Mouse (Mus musculus) forebrain, embryonic 12.5 days (tissue): ENCODE measurements around the gene Mrpl39. TPM values are rescaled to one million over a fixed set of nuclear protein-coding genes. Genes with fewer than 3 reads are reported as not detected.

Experiments used
- ATAC-seq: fragments of 200-750 bp; cut with Nextera tagmentation; 2 replicates; pipeline ENCODE4 v1.8.0; 2017; ENCODE audit warnings: moderate TSS enrichment; ENCODE audit not compliant: low FRiP score
- H3K27ac ChIP-seq: fragments of 300-500 bp; sonication (generic); 2 replicates; pipeline ENCODE4 v1.5.1; 2016; ENCODE audit warnings: mild to moderate bottlenecking
- H3K27me3 ChIP-seq: fragments of 300-500 bp; sonication (generic); 2 replicates; pipeline ENCODE4 v1.6.1; 2016; ENCODE audit warnings: mild to moderate bottlenecking
- H3K36me3 ChIP-seq: fragments of 300-500 bp; sonication (generic); replicated peaks from 2 replicates; pipeline ENCODE4 v1.6.1; 2016; ENCODE audit warnings: mild to moderate bottlenecking
- H3K4me1 ChIP-seq: fragments of 300-500 bp; sonication (generic); 2 replicates; pipeline ENCODE4 v1.6.1; 2016
- H3K4me2 ChIP-seq: fragments of 300-500 bp; sonication (generic); 2 replicates; pipeline ENCODE4 v1.6.1; 2016; ENCODE audit warnings: mild to moderate bottlenecking, moderate library complexity
- H3K4me3 ChIP-seq: fragments of 300-500 bp; sonication (generic); replicated peaks from 2 replicates; pipeline ENCODE4 v1.5.1; 2016; ENCODE audit warnings: mild to moderate bottlenecking
- H3K9ac ChIP-seq: fragments of 300-500 bp; sonication (generic); 2 replicates; pipeline ENCODE4 v1.6.1; 2016; ENCODE audit warnings: mild to moderate bottlenecking
- H3K9me3 ChIP-seq: fragments of 300-500 bp; sonication (generic); 2 replicates; pipeline ENCODE4 v1.6.1; 2016
- WGBS: fragments of 180-500 bp; shearing (Covaris S2); methylation state at CpG from one replicate; pipeline ENCODE4 v1.1.7; 2016; 5-methylcytosine and 5-hydroxymethylcytosine counted together
- polyA plus RNA-seq: library from polyadenylated mRNA; unstranded; fragments of >200 nt; fragmentation: Nextera tagmentation; extraction: Ambion mirVana; gene quantifications from 2 replicates; pipeline ENCODE4 v1.2.1, GENCODE M21; 2016

Mrpl39 gene
- polyA plus RNA-seq, 1 experiment from 2014 or later: 53.3 TPM

DNA sequence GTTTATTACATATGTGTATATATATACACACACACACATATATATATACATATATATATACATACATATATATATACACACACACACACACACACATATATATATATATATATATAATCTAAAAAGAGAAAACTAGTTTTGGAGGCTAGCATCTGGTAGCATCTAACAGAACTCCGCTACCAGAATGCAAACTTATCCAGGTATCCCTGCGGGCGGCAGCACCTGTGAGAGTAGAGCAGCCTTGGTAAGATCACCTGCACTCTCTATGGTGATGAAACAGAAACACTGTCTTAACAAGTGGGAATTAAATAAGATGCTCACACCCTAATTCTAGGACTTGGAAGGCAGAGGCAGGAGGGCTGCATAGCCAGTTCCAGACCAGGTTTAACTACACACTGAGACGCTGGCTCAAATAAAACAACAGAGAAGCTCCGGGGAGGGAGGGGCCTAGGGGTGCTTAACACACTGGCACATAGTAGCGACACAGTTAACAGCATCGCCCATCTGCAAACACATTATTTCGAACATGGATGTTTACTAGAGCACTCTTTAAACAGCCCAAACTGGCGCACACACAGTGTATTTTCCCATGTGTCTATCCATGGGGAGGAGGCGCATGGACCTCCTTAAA, 17.8 kb downstream of the Mrpl39 start:
- Histone ChIP-seq H3K27ac (no peak overlapping the region), H3K4me1 (no peaks in the 10 kb centered on the region), H3K4me2 (no peak overlapping the region), H3K36me3 (peaks cover 40% of the 10 kb centered on the region), H3K4me3 (no peak overlapping the region), H3K27me3 (no peaks in the 10 kb centered on the region), H3K9ac (no peak overlapping the region), H3K9me3 (no peaks in the 10 kb centered on the region)
- ATAC-seq: no peak
- 92% methylated on average over 10 of the region's 10 CpGs for WGBS

DNA sequence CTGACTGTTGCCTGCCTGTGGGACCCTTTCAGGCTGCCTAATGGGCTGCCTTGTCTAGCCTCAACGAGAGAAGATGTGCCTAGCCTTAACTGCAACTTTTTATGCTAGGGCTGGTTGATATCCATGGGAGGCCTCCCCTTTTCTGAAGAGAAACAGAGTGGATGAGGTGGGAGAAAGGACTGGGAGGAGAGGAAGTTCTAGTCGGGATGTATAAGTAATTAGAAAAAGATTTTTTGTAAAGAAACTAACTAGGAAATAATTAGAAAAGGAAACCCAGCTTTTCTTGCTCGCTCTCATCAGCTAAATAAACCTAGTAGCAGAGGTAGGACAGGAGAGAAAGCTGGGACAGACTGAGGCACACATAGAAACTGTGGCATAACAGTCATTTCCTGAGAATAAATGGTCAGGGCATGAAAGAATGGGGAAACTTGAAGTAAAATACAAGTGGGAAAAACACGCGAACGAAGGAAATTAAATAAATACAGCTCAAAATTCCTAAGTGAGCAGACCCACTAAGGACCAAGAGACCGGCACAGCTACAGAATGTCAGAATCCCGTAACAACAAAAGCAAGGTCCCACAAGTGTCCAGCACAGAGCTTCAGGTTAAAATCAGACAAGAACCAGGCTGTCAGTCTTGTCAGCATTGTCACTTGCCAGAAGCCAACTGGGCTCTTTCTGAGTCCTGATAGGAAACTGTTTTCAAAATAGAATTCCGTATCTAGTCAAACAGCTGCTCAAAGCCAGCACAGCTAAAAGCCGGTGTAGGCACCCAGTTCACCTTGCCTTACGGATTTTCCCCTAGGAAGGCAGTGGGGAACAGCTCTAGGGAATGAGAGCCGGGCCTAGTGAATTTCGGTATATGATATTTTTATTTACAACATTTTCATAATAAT, 18.6 kb downstream of the Mrpl39 start:
- no peak overlapping the region for H3K4me3 ChIP-seq
- no peak overlapping the region for H3K27ac ChIP-seq
- H3K9me3 ChIP-seq: no peaks in the 10 kb centered on the region
- WGBS: 91% methylated on average over 13 of the region's 13 CpGs
- H3K36me3 ChIP-seq: peaks cover 32% of the 10 kb centered on the region
- no peaks in the 10 kb centered on the region for H3K4me1 ChIP-seq
- no peaks in the 10 kb centered on the region for H3K27me3 ChIP-seq
- ATAC-seq: no peak
- H3K4me2 ChIP-seq: no peak overlapping the region
- no peak overlapping the region for H3K9ac ChIP-seq

DNA sequence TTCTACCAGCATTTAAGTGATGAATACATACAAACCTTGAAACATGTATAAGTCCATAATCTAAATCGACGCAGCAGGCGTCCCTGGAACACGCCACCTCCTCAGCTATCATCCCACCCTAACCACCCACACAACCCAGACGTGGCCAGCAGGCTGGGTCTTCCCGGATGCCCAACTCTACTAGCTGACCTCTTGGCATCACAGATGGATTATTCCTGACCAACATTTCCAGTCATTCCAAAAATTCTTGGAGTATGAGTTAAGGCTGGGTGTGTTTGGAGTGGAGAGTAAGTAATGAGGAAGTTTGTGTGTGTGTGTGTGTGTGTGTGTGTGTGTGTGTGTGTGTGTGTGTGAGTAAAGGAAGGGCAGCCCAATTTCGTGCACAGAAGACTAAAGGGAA, 19.3 kb downstream of the Mrpl39 start:
- no peak overlapping the region for H3K9ac ChIP-seq
- no peaks in the 10 kb centered on the region for H3K9me3 ChIP-seq
- no peaks in the 10 kb centered on the region for H3K27me3 ChIP-seq
- WGBS: 89% methylated on average over 7 of the region's 7 CpGs
- H3K4me3 ChIP-seq: no peak overlapping the region
- no peak for ATAC-seq
- no peak overlapping the region for H3K4me2 ChIP-seq
- H3K4me1 ChIP-seq: no peaks in the 10 kb centered on the region
- no peak overlapping the region for H3K27ac ChIP-seq
- H3K36me3 ChIP-seq: peaks cover 24% of the 10 kb centered on the region

DNA sequence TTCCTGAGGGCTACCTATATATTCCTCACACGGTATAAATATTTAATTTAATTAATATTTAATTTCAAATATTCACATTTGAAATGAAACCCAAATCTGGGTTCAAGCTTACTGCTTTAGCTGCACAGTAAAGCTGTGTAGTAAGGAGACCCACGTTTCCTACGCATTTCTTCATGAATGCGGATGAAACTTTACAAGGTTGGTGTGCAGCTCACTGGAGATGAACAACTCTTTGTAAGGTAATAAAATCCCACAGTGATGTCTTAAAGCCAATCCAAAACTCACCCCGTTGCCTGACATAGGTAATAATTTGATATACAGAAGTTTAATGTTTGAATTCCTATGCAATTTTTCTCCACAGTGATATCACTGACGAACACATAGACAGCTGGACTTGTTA, 20.6 kb downstream of the Mrpl39 start:
- Histone ChIP-seq H3K4me2 (no peak overlapping the region), H3K27ac (no peak overlapping the region), H3K4me3 (no peak overlapping the region), H3K9me3 (no peaks in the 10 kb centered on the region), H3K36me3 (peaks cover 12% of the 10 kb centered on the region), H3K27me3 (no peaks in the 10 kb centered on the region), H3K4me1 (no peaks in the 10 kb centered on the region), H3K9ac (no peak overlapping the region)
- ATAC-seq: no peak
- 93% methylated on average over 6 of the region's 6 CpGs for WGBS

DNA sequence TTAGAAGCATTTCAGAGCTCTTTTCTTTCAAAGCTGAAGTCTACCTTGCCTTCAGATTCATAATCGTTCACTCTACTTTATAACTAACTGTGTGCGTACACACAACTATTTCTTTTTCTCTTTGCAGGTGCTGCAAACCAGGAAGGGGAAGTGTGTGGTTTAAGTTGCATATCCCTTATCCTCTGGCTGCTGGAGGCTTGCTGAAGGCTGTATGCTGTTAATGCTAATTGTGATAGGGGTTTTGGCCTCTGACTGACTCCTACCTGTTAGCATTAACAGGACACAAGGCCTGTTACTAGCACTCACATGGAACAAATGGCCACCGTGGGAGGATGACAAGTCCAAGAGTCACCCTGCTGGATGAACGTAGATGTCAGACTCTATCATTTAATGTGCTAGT, 21.6 kb downstream of the Mrpl39 start:
- no peaks in the 10 kb centered on the region for H3K4me1 ChIP-seq
- 83% methylated on average over 4 of the region's 4 CpGs for WGBS

DNA sequence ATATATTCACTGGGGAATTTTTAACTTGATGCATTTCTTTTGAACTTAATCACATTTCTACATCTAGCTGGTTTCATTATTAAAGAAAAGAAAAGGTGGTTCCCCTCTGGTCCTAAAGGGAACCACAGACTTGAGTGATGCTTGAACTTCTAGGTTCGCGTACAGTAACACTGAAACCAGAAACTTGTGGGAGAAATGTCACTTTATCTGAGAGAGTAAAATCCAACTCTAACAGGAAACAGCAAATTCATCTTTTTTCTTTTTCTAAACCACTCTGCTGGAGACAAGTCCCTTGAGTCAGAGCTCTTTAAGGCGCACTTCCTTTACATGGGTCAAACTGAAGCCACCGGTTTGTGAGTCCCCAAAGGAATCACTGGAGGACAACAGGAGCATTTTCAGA, 22.4 kb downstream of the Mrpl39 start:
- Histone ChIP-seq H3K9ac (no peak overlapping the region), H3K9me3 (no peaks in the 10 kb centered on the region), H3K27me3 (no peaks in the 10 kb centered on the region), H3K4me3 (no peak overlapping the region), H3K36me3 (peaks cover 6% of the 10 kb centered on the region), H3K27ac (no peak overlapping the region), H3K4me2 (no peak overlapping the region), H3K4me1 (no peaks in the 10 kb centered on the region)
- no peak for ATAC-seq
- 89% methylated on average over 4 of the region's 4 CpGs for WGBS

More for the DNA sequence above, 21.6 kb downstream of the Mrpl39 start:
- no peak overlapping the region for H3K27ac ChIP-seq
- H3K9me3 ChIP-seq: no peaks in the 10 kb centered on the region
- H3K36me3 ChIP-seq: peaks cover 12% of the 10 kb centered on the region
- no peak overlapping the region for H3K4me3 ChIP-seq
- no peak overlapping the region for H3K9ac ChIP-seq
- no peak overlapping the region for H3K4me2 ChIP-seq
- H3K27me3 ChIP-seq: no peaks in the 10 kb centered on the region
- ATAC-seq: no peak

DNA sequence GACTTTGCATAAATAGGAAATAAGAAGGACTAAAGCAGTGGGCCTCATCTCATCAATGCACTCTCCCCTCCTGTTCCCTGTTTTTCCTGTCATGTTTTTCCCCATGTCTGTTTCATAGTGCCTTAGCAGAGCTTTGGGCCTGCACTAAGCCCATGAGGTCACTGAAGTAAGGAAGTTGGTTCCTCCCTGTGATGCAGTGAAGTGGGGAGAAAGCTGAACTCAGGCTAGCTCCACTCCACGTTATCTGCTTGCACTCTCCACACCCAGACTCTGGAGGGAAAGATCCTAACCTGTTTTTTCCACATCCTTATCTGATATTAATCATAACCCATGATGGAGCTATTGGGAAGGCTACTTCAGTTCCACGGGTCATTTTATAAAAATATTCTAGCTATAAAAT, 26.9 kb downstream of the Mrpl39 start:
- Histone ChIP-seq H3K9ac (no peak overlapping the region), H3K27ac (no peak overlapping the region), H3K4me2 (no peak overlapping the region), H3K27me3 (peaks cover 8% of the 10 kb centered on the region), H3K36me3 (no peaks in the 10 kb centered on the region), H3K9me3 (no peaks in the 10 kb centered on the region), H3K4me1 (no peaks in the 10 kb centered on the region), H3K4me3 (no peak overlapping the region)
- WGBS: 82% methylated on average over 2 of the region's 2 CpGs
- no peak for ATAC-seq

DNA sequence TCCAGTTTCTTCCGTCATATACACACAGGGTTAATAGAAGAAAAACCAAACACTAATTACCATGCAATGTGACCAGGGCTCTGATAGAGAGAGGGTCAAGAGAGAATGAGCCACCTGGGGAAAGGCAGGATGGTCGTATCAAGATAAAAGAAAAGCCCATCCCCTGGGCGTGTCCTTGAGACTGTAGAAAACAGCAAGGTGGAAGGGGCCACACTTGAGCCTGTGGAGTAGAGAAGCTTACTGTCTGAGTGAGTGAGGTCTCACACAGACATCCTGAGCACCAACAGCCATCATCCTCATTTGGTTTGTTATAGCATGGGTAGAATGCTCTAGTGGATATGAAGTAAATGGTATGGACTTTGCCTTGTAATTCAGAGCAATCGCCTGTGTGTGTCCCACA, 27.7 kb downstream of the Mrpl39 start:
- ATAC-seq: no peak
- H3K9me3 ChIP-seq: no peaks in the 10 kb centered on the region
- H3K27ac ChIP-seq: no peak overlapping the region
- H3K4me1 ChIP-seq: peaks cover 4% of the 10 kb centered on the region
- no peak overlapping the region for H3K4me3 ChIP-seq
- no peak overlapping the region for H3K9ac ChIP-seq
- WGBS: 74% methylated on average over 4 of the region's 4 CpGs
- H3K36me3 ChIP-seq: no peaks in the 10 kb centered on the region
- peaks cover 14% of the 10 kb centered on the region for H3K27me3 ChIP-seq
- no peak overlapping the region for H3K4me2 ChIP-seq

DNA sequence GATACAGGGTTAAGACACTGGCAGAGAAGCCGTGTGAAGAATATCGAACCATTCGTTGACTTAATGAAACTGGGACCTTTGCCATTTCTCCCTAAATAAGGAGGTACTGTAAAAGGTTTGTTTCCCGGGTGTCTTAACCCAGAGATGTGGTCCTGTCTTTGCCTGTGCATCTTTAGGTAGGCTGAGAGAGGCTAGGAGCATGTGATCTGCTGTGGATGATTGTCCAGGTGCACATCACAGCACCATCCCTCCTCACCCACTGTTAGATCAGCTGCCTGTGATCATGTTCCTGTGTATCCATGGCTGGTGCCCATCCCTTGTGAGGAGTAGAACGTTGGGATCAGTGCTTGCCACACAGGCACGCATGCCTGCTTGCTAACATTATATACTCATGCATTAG, 29.0 kb downstream of the Mrpl39 start:
- H3K36me3 ChIP-seq: no peaks in the 10 kb centered on the region
- H3K4me3 ChIP-seq: no peak overlapping the region
- peaks cover 8% of the 10 kb centered on the region for H3K4me1 ChIP-seq
- H3K9me3 ChIP-seq: no peaks in the 10 kb centered on the region
- no peak overlapping the region for H3K9ac ChIP-seq
- no peak overlapping the region for H3K27ac ChIP-seq
- H3K27me3 ChIP-seq: peaks cover 23% of the 10 kb centered on the region
- H3K4me2 ChIP-seq: no peak overlapping the region
- WGBS: 89% methylated on average over 6 of the region's 6 CpGs
- ATAC-seq: no peak

DNA sequence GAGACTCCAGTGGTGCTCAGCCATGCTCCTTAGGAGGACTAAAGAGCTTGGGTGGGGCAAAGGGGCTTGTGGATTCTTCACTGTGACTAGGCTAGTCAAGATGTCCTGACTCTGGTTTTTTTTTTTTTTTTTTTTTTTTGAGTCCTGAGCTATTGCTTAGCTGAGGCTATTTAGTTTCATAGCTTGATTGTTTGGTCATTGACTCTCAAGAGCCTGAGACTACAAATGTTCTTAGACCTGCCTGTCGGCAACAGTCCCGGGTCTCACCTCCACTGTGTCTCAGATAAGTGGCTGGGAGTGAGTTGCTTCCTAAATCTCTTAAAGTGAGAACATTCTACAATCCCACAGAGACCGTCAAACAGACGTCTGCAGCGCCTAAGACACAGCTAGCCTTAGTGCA, 30.0 kb downstream of the Mrpl39 start:
- no peaks in the 10 kb centered on the region for H3K9me3 ChIP-seq
- H3K27me3 ChIP-seq: peaks cover 23% of the 10 kb centered on the region
- no peak for ATAC-seq
- 87% methylated on average over 5 of the region's 5 CpGs for WGBS
- H3K4me2 ChIP-seq: no peak overlapping the region
- no peak overlapping the region for H3K9ac ChIP-seq
- H3K4me1 ChIP-seq: peaks cover 8% of the 10 kb centered on the region
- no peak overlapping the region for H3K4me3 ChIP-seq
- no peak overlapping the region for H3K27ac ChIP-seq
- no peaks in the 10 kb centered on the region for H3K36me3 ChIP-seq

DNA sequence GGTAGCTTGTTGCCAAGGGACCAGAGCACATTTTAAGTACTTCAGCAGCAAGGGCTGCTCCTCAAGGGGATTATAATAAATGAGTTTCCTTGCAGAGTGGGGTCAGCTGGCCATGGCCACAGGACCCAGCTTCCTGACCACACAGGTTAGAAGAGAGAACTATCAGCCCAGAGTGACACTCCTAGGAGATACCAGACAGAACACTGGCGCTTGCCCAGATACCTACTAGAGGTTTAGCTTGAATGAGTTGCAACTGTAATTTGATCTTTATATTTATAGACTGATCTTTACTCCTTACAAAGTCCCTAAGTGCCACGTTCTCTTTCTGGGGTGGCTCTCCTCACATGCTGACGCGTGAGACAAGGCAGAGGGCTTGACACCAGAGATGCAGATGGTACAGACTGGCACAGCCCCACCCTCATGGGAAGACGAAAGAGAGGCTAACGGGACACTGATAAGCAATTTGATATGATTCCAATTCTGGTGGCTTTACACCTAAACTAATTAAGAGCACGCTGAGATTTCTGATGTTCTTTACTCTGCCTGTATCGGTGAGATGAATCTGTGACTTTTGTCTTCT, 30.8 kb downstream of the Mrpl39 start:
- H3K27ac ChIP-seq: no peak overlapping the region

DNA sequence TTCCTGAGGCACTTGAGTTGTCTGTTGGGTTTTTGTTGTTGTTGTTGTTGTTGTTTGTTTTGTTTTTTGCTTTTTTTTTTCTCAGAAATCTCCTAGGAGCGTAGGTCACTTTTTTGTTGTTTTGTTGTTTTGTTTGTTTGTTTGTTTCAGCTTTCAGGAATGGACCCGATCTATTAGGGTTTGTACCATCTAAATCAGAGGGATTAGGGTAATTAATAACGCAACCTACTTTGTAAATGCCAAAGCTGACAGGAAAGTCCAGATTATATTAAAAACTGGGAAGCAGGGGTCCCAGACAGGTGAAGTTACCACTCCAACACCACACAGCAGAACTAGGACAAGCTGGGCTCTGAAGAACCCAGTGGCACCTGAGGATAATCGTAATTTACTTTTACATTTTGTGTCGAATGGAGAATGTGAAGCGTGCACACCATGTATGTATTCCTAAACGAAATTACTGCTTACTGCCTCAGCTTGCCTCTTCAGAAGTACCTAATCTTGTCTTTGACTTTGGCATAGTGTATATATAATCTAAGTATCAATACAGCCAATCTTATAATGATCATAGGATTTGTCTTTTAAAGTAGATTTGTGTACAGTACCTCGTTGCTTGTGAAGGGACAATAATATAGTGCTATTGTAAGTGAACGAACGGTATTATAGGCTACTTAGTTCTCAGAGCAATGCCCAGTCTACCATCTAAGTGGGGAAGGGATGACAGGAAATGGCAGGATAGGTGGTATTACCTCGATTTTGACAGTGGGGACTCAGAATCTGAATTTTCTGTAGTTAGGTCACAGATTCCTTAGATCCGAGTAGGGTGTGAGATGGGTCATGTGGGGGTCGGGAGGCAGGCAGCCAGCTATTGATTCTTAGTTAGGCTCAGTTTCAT, 31.5 kb downstream of the Mrpl39 start:
- Histone ChIP-seq H3K4me1 (peaks cover 8% of the 10 kb centered on the region), H3K4me2 (peak overlapping the region; percentile 98), H3K36me3 (no peaks in the 10 kb centered on the region), H3K9ac (no peak overlapping the region), H3K9me3 (no peaks in the 10 kb centered on the region), H3K4me3 (peak overlapping the region; percentile 61), H3K27me3 (peaks cover 23% of the 10 kb centered on the region), H3K27ac (no peak overlapping the region)
- no peak for ATAC-seq
- 61% methylated on average over 13 of the region's 13 CpGs for WGBS

More for the DNA sequence above, 30.8 kb downstream of the Mrpl39 start:
- peaks cover 23% of the 10 kb centered on the region for H3K27me3 ChIP-seq
- H3K4me1 ChIP-seq: peaks cover 8% of the 10 kb centered on the region
- H3K9me3 ChIP-seq: no peaks in the 10 kb centered on the region
- WGBS: 80% methylated on average over 8 of the region's 8 CpGs
- H3K4me2 ChIP-seq: no peak overlapping the region
- H3K9ac ChIP-seq: no peak overlapping the region
- H3K36me3 ChIP-seq: no peaks in the 10 kb centered on the region
- no peak for ATAC-seq
- H3K4me3 ChIP-seq: no peak overlapping the region
